Mouse (Mus musculus): ENCODE results near the gene Fbxo33. TPM values are rescaled to one million over a fixed set of nuclear protein-coding genes. Genes with fewer than 3 reads are reported as not detected.

Gene Fbxo33
- total and polyA plus RNA-seq, 3 experiments = 9.5 to 31.6 (median 19.5) TPM

- no peak for DNase-seq (ENCODE audit: extremely low read depth)
- in situ Hi-C loops (cut with MboI; ENCODE audit: low pct_ligation_motif_present, low pct_unique_long_range_greater_than_20kb, low sequenced_read_pairs) = no loop called here
- dilution Hi-C loops (cut with MboI; ENCODE audit: extremely low pct_ligation_motif_present, extremely low pct_unique_long_range_greater_than_20kb, low sequenced_read_pairs) = no loop called here
Observed at GRCm38 (mm10) chr12:59238434-59238833, 18.9 kb upstream of the Fbxo33 start.

DNA sequence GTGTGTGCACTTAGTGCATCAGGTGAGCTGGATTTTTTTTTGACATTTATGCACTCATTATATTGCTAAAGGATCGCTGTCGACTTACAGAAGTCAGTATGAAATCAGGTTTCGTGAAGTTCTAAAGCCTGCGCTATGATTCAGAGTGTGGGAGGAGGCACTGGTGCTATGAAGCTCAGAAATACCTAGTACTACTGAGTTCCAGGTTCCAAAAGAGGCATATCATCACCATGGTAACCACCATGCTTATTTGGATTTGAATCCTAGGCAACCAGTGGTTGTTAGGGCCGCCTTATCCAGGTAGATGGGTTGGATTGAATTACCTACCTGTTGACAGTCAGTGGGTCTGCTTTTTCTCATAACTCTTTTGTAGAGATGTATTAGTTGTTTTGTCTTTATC is 8.9 kb upstream of the Fbxo33 start:
- no peak for DNase-seq (ENCODE audit: extremely low read depth)
- dilution Hi-C loops (cut with MboI; ENCODE audit: extremely low pct_ligation_motif_present, extremely low pct_unique_long_range_greater_than_20kb, low sequenced_read_pairs) = no loop called here

More at GRCm38 (mm10) chr12:59238434-59238833, 18.9 kb upstream of the Fbxo33 start:
- Histone ChIP-seq H3K79me2 (replicated peaks; ENCODE audit: control insufficient read depth, extremely low read depth, insufficient read depth, poor library complexity, severe bottlenecking) (no peaks in the 10 kb centered on the region), H3K4me3 (replicated peaks in 1 of 3; ENCODE audit: low read depth in 2 of 3, low read length in 2 of 3, poor library complexity in 1 of 3) (no peak overlapping the region), H3K4me2 (ENCODE audit: insufficient read depth, low read depth, poor library complexity, severe bottlenecking) (no peak overlapping the region), H3K9me3 (replicated peaks; ENCODE audit: low read length) (no peaks in the 10 kb centered on the region), H3K4me1 (ENCODE audit: control insufficient read depth in 1 of 2, insufficient read depth in 2 of 2) (no peaks in the 10 kb centered on the region), H3K9ac (ENCODE audit: insufficient read depth, low read depth) (no peak overlapping the region), H3K27me3 (replicated peaks) (no peaks in the 10 kb centered on the region), H3K36me3 (replicated peaks in 1 of 2; ENCODE audit: control insufficient read depth in 1 of 2, insufficient read depth in 1 of 2, low read length in 1 of 2) (no peaks in the 10 kb centered on the region), H3K27ac (ENCODE audit: insufficient read depth, low read depth) (no peak overlapping the region)
- TF ChIP-seq MAFK (IDR thresholded peaks at IDR 0.05; ENCODE audit: insufficient replicate concordance, low read length) = no peak
- TF ChIP-seq ELF1 (IDR thresholded peaks at IDR 0.05; ENCODE audit: low read depth, low read length) = no peak

DNA sequence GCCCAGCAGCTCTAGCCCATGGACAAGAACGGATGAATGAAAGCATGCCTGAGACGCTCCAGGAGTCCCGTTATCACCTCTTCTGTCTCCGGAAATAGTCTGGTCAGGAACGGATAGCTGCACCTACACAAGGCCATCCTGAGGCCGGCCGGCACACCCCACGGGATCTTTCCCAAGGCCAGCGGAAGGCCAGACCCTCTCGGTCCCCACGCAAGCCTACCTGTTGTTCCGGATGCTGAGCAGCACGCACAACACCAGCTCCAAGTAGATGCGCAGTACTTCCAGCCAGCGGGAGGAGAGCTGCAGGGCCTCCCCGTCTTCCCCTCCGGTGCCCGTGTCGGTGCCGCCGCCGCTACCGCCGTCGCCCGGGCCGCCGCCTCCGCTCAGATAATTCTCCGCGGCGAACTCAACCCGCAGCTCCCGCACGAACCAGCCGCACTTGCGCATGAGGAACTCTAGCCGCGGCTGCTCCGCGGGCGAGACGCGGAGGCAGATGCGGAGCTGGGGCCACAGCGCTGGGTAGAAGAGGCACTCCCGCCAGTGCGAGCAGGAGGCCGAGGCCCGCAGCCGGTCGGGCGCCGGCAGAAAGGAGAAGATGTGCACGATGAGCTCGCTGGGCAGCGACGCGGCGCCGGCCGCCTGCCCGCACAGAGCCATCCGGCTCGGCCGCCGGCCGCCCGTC is 744 bp downstream of the Fbxo33 start:
- in situ Hi-C loops (cut with MboI; ENCODE audit: low pct_ligation_motif_present, low pct_unique_long_range_greater_than_20kb, low sequenced_read_pairs) (loop anchor here (25.0 kb wide), 1 partner anchor 156 kb away; the partner anchor contains the start of genes Pnn and Trappc6b), dilution Hi-C loops (cut with MboI; ENCODE audit: extremely low pct_ligation_motif_present, extremely low pct_unique_long_range_greater_than_20kb, low sequenced_read_pairs) (no loop called here)
- DNase-seq (ENCODE audit: extremely low read depth) = peak; percentile 16
- Histone ChIP-seq H3K36me3 (replicated peaks in 1 of 2; ENCODE audit: control insufficient read depth in 1 of 2, insufficient read depth in 1 of 2, low read length in 1 of 2) (peaks cover 0 to 3% of the 10 kb centered on the region in 2 experiments), H3K9ac (ENCODE audit: insufficient read depth, low read depth) (peak overlapping the region; percentile 65), H3K9me3 (replicated peaks; ENCODE audit: low read length) (no peaks in the 10 kb centered on the region), H3K4me2 (ENCODE audit: insufficient read depth, low read depth, poor library complexity, severe bottlenecking) (peak overlapping the region; percentile 98), H3K4me3 (replicated peaks in 1 of 3; ENCODE audit: low read depth in 2 of 3, low read length in 2 of 3, poor library complexity in 1 of 3) (peak overlapping the region; percentile 89 to 95 (median 94)), H3K4me1 (ENCODE audit: control insufficient read depth in 1 of 2, insufficient read depth in 2 of 2) (peaks cover 5 to 26% of the 10 kb centered on the region in 2 experiments; a peak in 3 of 4 replicates), H3K27me3 (replicated peaks) (no peaks in the 10 kb centered on the region), H3K79me2 (replicated peaks; ENCODE audit: control insufficient read depth, extremely low read depth, insufficient read depth, poor library complexity, severe bottlenecking) (peaks cover 30% of the 10 kb centered on the region), H3K27ac (ENCODE audit: insufficient read depth, low read depth) (peak overlapping the region; percentile 15; the same call in 1 of the 2 replicates)
- TF ChIP-seq SIN3A (IDR thresholded peaks at IDR 0.05; ENCODE audit: low read length) (0 out of 2 replicates have a peak, but pooled peaks have one; percentile 69), MXI1 (IDR thresholded peaks at IDR 0.05; ENCODE audit: low read depth, low read length) (no peak)

More for the DNA sequence above, 8.9 kb upstream of the Fbxo33 start:
- in situ Hi-C loops (cut with MboI; ENCODE audit: low pct_ligation_motif_present, low pct_unique_long_range_greater_than_20kb, low sequenced_read_pairs) = no loop called here
- H3K4me3 ChIP-seq (replicated peaks in 1 of 3; ENCODE audit: low read depth in 2 of 3, low read length in 2 of 3, poor library complexity in 1 of 3) = no peak overlapping the region
- H3K27me3 ChIP-seq (replicated peaks) = no peaks in the 10 kb centered on the region
- no peaks in the 10 kb centered on the region for H3K4me1 ChIP-seq (ENCODE audit: control insufficient read depth in 1 of 2, insufficient read depth in 2 of 2)
- no peaks in the 10 kb centered on the region for H3K36me3 ChIP-seq (replicated peaks in 1 of 2; ENCODE audit: control insufficient read depth in 1 of 2, insufficient read depth in 1 of 2, low read length in 1 of 2)
- no peaks in the 10 kb centered on the region for H3K79me2 ChIP-seq (replicated peaks; ENCODE audit: control insufficient read depth, extremely low read depth, insufficient read depth, poor library complexity, severe bottlenecking)
- H3K27ac ChIP-seq (ENCODE audit: insufficient read depth, low read depth) = no peak overlapping the region
- TF ChIP-seq NRF1 (IDR thresholded peaks at IDR 0.05; ENCODE audit: low read depth, low read length) = no peak
- TF ChIP-seq CTCF (conservative IDR thresholded peaks at IDR 0.05 in 1 of 2, IDR thresholded peaks at IDR 0.05 in 1 of 2; ENCODE audit: low read depth in 2 of 2, low read length in 2 of 2) = no peak
- no peak for TF ChIP-seq ETS1 (conservative IDR thresholded peaks at IDR 0.05; ENCODE audit: low read depth, low read length)
- no peak for TF ChIP-seq ELF1 (IDR thresholded peaks at IDR 0.05; ENCODE audit: low read depth, low read length)
- no peak for TF ChIP-seq SIN3A (IDR thresholded peaks at IDR 0.05; ENCODE audit: low read length)
- no peak for TF ChIP-seq MAFK (IDR thresholded peaks at IDR 0.05; ENCODE audit: insufficient replicate concordance, low read length)
- no peak for TF ChIP-seq RAD21 (IDR thresholded peaks at IDR 0.05; ENCODE audit: low read depth, low read length)
- TF ChIP-seq GABPA (IDR thresholded peaks at IDR 0.05; ENCODE audit: insufficient replicate concordance, low read depth, low read length) = no peak
- TF ChIP-seq TBP (conservative IDR thresholded peaks at IDR 0.05; ENCODE audit: low read depth, low read length) = no peak
- no peak for TF ChIP-seq MAZ (IDR thresholded peaks at IDR 0.05; ENCODE audit: low read depth, low read length)
- TF ChIP-seq MEF2A (IDR thresholded peaks at IDR 0.05; ENCODE audit: borderline replicate concordance, low read depth, low read length) = no peak
- no peak for TF ChIP-seq SMC3 (IDR thresholded peaks at IDR 0.05; ENCODE audit: low read depth, low read length)
- TF ChIP-seq EP300 (IDR thresholded peaks at IDR 0.05; ENCODE audit: low read length) = no peak
- no peak for TF ChIP-seq E2F4 (IDR thresholded peaks at IDR 0.05; ENCODE audit: insufficient replicate concordance, low read depth, low read length)
- no peak for TF ChIP-seq TCF12 (IDR thresholded peaks at IDR 0.05; ENCODE audit: low read depth, low read length)
- no peak for TF ChIP-seq KAT2A (IDR thresholded peaks at IDR 0.05; ENCODE audit: insufficient replicate concordance, low read length)
- no peak for TF ChIP-seq JUND (conservative IDR thresholded peaks at IDR 0.05; ENCODE audit: low read depth, low read length)
- TF ChIP-seq BHLHE40 (IDR thresholded peaks at IDR 0.05; ENCODE audit: low read depth, low read length) = no peak
- TF ChIP-seq MYC (IDR thresholded peaks at IDR 0.05; ENCODE audit: low read depth, low read length) = no peak
- TF ChIP-seq HCFC1 (IDR thresholded peaks at IDR 0.05; ENCODE audit: low read depth, low read length) = no peak
- H3K9ac ChIP-seq (ENCODE audit: insufficient read depth, low read depth) = no peak overlapping the region
- H3K9me3 ChIP-seq (replicated peaks; ENCODE audit: low read length) = no peaks in the 10 kb centered on the region
- no peak overlapping the region for H3K4me2 ChIP-seq (ENCODE audit: insufficient read depth, low read depth, poor library complexity, severe bottlenecking)
